Mouse (Mus musculus): ENCODE data around the gene Shank2.

DNA sequence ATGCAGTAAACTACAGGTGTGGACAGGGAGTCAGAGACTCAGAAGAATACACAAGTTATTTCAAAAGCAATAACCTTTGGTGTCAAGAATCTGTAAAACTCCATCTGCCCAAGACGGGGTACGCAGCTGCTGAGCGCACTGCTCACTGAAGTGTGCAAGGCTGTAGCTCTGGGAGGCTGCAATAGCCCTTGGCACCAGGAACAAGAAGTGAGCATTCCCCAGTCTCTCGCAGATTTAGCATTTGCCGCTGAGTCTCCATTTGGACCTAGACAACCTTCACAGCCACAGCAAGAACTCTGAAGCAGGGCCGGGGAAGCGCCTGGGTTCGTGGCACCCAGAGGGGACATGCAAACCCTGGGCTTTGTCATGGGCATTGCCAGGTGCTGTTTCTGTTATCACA is 371.3 kb downstream of the Shank2 start:
- no peak for TF ChIP-seq CTCF (IDR thresholded peaks at IDR 0.05; ENCODE audit: borderline replicate concordance, extremely low read depth, insufficient read depth, insufficient read length)
- TF ChIP-seq POLR2A (IDR thresholded peaks at IDR 0.05; ENCODE audit: borderline replicate concordance, extremely low read depth, insufficient read depth, insufficient read length, poor library complexity, severe bottlenecking), result no peak

All from brain, embryonic 14.5 days (tissue).